Mouse (Mus musculus): ENCODE data around the gene Snupn. TPM values are rescaled to one million over a fixed set of nuclear protein-coding genes. Genes with fewer than 3 reads are reported as not detected.
"Not testable (repeated sequence)": the region's sequence is repeated elsewhere in the genome, so short reads cannot be mapped to it uniquely, and the experiment has no call there.

Snupn gene
- total RNA-seq, 1 experiment: 18.2 TPM

- Histone ChIP-seq H3K4me1 (ENCODE audit: control insufficient read depth in 2 of 2, insufficient read depth in 2 of 2, low read length in 2 of 2, poor library complexity in 1 of 2) (peaks cover 0 to 4% of the 10 kb centered on the region in 2 experiments; a peak in 1 of 4 replicates), H3K4me3 (ENCODE audit: insufficient read depth in 1 of 2, low read depth in 1 of 2, low read length in 2 of 2, poor library complexity in 1 of 2, severe bottlenecking in 1 of 2) (peak within 1 kb of the TSS; percentile 87 to 96), H3K9me3 (ENCODE audit: control insufficient read depth, insufficient read depth, low read depth, low read length) (no peaks in the 10 kb centered on the region), H3K36me3 (ENCODE audit: control insufficient read depth, insufficient read depth, low read length, poor library complexity, severe bottlenecking) (no peaks in the 10 kb centered on the region), H3K27ac (ENCODE audit: insufficient read depth, low read depth, low read length, poor library complexity, severe bottlenecking) (peak within 1 kb of the TSS; percentile 55), H3K9ac (ENCODE audit: insufficient read depth, low read depth, low read length, poor library complexity, severe bottlenecking) (peak within 1 kb of the TSS; percentile 94)
- in situ Hi-C loops (cut with MboI; ENCODE audit: low sequenced_read_pairs in 2 of 2, unreplicated experiment in 2 of 2): no loop called here
- DNase-seq (ENCODE audit: low read depth, low spot score): peak; percentile 97
- TF ChIP-seq CHD2 (IDR thresholded peaks at IDR 0.05; ENCODE audit: low read depth, low read length): peak; percentile 32; the same call in 1 of the 2 replicates
- no peak for TF ChIP-seq MAFK (IDR thresholded peaks at IDR 0.05; ENCODE audit: insufficient read depth, low read depth, low read length)
- no peak for TF ChIP-seq ZNF384 (IDR thresholded peaks at IDR 0.05; ENCODE audit: low read depth, low read length)
- no peak for TF ChIP-seq ZC3H11A (IDR thresholded peaks at IDR 0.05; ENCODE audit: borderline replicate concordance, low read depth, low read length)
Measured at GRCm38 (mm10) chr9:56937223-56938160, 13.2 kb upstream of the Snupn start, which contains the start of gene Imp3. Imp3 (plus strand) TSS chr9:56937475.

- DNase-seq (ENCODE audit: low read depth, low spot score): no peak
- Histone ChIP-seq H3K4me3 (ENCODE audit: insufficient read depth in 1 of 2, low read depth in 1 of 2, low read length in 2 of 2, poor library complexity in 1 of 2, severe bottlenecking in 1 of 2) (peak overlapping the region; percentile 87 to 96), H3K9ac (ENCODE audit: insufficient read depth, low read depth, low read length, poor library complexity, severe bottlenecking) (peak overlapping the region; percentile 94; the same call in 1 of the 2 replicates), H3K27ac (ENCODE audit: insufficient read depth, low read depth, low read length, poor library complexity, severe bottlenecking) (no peak overlapping the region), H3K4me1 (ENCODE audit: control insufficient read depth in 2 of 2, insufficient read depth in 2 of 2, low read length in 2 of 2, poor library complexity in 1 of 2) (peaks cover 0 to 4% of the 10 kb centered on the region in 2 experiments; a peak in 1 of 4 replicates), H3K9me3 (ENCODE audit: control insufficient read depth, insufficient read depth, low read depth, low read length) (no peaks in the 10 kb centered on the region), H3K36me3 (ENCODE audit: control insufficient read depth, insufficient read depth, low read length, poor library complexity, severe bottlenecking) (no peaks in the 10 kb centered on the region)
- TF ChIP-seq MAFK (IDR thresholded peaks at IDR 0.05; ENCODE audit: insufficient read depth, low read depth, low read length) (no peak), CHD2 (IDR thresholded peaks at IDR 0.05; ENCODE audit: low read depth, low read length) (no peak), ZC3H11A (IDR thresholded peaks at IDR 0.05; ENCODE audit: borderline replicate concordance, low read depth, low read length) (no peak), HCFC1 (IDR thresholded peaks at IDR 0.05; ENCODE audit: borderline replicate concordance, insufficient read depth, low read length) (no peak), ZNF384 (IDR thresholded peaks at IDR 0.05; ENCODE audit: low read depth, low read length) (no peak)
- in situ Hi-C loops (cut with MboI; ENCODE audit: low sequenced_read_pairs in 2 of 2, unreplicated experiment in 2 of 2): no loop called here
Measured at GRCm38 (mm10) chr9:56938374-56938773, 12.3 kb upstream of the Snupn start.

DNA sequence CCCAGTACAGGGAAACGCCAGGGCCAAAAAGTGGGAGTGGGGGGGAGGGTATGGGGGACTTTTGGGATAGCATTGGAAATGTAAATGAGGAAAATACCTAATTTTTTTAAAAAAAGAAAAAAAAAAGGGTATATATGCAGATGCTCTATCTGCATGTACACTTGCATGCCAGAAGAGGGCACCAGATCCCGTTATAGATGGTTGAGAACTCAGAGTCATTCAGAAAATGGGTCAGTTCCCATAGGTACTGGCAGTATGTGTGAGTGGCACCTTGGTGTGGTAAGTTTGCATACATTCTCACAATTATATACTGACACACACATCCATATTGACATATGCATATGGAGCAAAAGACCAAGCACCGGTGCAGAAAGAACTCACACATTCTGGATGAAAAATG lies 3.2 kb upstream of the Snupn start:
- DNase-seq (ENCODE audit: low read depth, low spot score); in situ Hi-C loops (cut with MboI; ENCODE audit: low sequenced_read_pairs in 2 of 2, unreplicated experiment in 2 of 2); H3K36me3 ChIP-seq (ENCODE audit: control insufficient read depth, insufficient read depth, low read length, poor library complexity, severe bottlenecking); H3K9ac ChIP-seq (ENCODE audit: insufficient read depth, low read depth, low read length, poor library complexity, severe bottlenecking); H3K4me3 ChIP-seq (ENCODE audit: insufficient read depth in 1 of 2, low read depth in 1 of 2, low read length in 2 of 2, poor library complexity in 1 of 2, severe bottlenecking in 1 of 2); H3K9me3 ChIP-seq (ENCODE audit: control insufficient read depth, insufficient read depth, low read depth, low read length); H3K4me1 ChIP-seq (ENCODE audit: control insufficient read depth in 2 of 2, insufficient read depth in 2 of 2, low read length in 2 of 2, poor library complexity in 1 of 2); H3K27ac ChIP-seq (ENCODE audit: insufficient read depth, low read depth, low read length, poor library complexity, severe bottlenecking): not testable (repeated sequence)
- TF ChIP-seq ZC3H11A (IDR thresholded peaks at IDR 0.05; ENCODE audit: borderline replicate concordance, low read depth, low read length) (peak; percentile 32; the same call in 1 of the 2 replicates), ZNF384 (IDR thresholded peaks at IDR 0.05; ENCODE audit: low read depth, low read length) (peak; percentile 82)

DNA sequence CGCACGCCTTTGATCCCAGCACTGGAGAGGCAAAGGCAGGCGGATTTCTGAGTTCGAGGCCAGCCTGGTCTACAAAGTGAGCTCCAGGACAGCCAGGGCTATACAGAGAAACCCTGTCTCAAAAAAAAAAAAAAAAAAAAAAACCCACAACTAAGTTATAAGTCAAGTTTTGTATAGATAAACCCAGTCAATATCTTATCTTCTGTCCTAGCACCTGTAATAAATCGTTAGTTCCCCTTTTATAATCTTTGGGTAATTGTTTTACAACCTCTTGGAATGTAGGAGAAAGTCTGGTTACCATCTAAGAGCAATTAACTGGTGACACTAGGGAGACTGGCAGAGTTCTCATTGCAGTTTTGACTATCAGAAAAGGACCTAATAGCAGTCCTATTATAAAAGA lies 2.0 kb upstream of the Snupn start:
- H3K9ac ChIP-seq (ENCODE audit: insufficient read depth, low read depth, low read length, poor library complexity, severe bottlenecking); H3K9me3 ChIP-seq (ENCODE audit: control insufficient read depth, insufficient read depth, low read depth, low read length); H3K4me3 ChIP-seq (ENCODE audit: insufficient read depth in 1 of 2, low read depth in 1 of 2, low read length in 2 of 2, poor library complexity in 1 of 2, severe bottlenecking in 1 of 2); in situ Hi-C loops (cut with MboI; ENCODE audit: low sequenced_read_pairs in 2 of 2, unreplicated experiment in 2 of 2); H3K27ac ChIP-seq (ENCODE audit: insufficient read depth, low read depth, low read length, poor library complexity, severe bottlenecking); H3K4me1 ChIP-seq (ENCODE audit: control insufficient read depth in 2 of 2, insufficient read depth in 2 of 2, low read length in 2 of 2, poor library complexity in 1 of 2); H3K36me3 ChIP-seq (ENCODE audit: control insufficient read depth, insufficient read depth, low read length, poor library complexity, severe bottlenecking); DNase-seq (ENCODE audit: low read depth, low spot score): not testable (repeated sequence)

Measured in ES-E14 (cell line).